Mouse (Mus musculus) gastrocnemius, postnatal 25 days (tissue): ENCODE data around the gene Vmn2r72. TPM values are rescaled to one million over a fixed set of nuclear protein-coding genes. Genes with fewer than 3 reads are reported as not detected.

Experiments used
- DNase-seq: peaks from one replicate; pipeline ENCODE4 v3.0.0; 2022
- long read RNA-seq, 2 experiments: library from polyadenylated mRNA; stranded (forward); transcript quantifications; one replicate each; pipeline ENCODE4 v2.0.0; 2021
- total RNA-seq, 2 experiments: library from RNA; stranded (reverse); gene quantifications; 1 replicate in 1 of 2; 2 replicates in 1 of 2; pipeline ENCODE4 v1.2.3; 2021

Gene Vmn2r72
- not detected for total RNA-seq
- long read RNA-seq, experiment 1: 0 reads
- long read RNA-seq, experiment 2: 0 reads

DNA sequence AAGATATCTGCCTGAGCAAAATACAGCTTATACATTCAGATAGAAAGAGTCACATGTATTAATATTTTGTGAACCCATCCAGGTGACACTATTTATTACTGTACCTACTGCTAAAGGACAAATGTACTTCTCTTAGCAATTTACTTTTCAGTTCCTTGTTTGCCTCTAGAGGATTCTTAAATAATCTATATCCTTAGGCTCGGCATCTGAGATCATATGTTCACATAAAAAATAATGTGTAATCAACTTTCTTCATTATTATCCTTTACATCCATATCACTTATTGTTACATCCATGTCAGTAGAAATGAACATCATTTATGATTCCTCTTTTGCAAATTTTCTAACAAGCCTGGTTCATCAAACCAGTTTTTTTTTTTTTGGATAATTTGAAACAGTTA lies at the start of gene Vmn2r72:
Vmn2r72 (minus strand) TSS at position 101 of the 400 bp plus-strand sequence.
- no peak for DNase-seq

Other genes starting within 250 kb of the Vmn2r72 start
- not detected for gene Vmn2r71, start 192.0 kb downstream of the Vmn2r72 start, total RNA-seq
- not detected for gene Vmn2r70, start 185.9 kb downstream of the Vmn2r72 start, total RNA-seq
- not detected for gene Vmn2r73, start 121.2 kb upstream of the Vmn2r72 start, total RNA-seq
- not detected for gene Vmn2r74, start 206.5 kb upstream of the Vmn2r72 start, total RNA-seq